Mouse (Mus musculus) liver, postnatal 0 days (tissue): Measurements from ENCODE around the gene Ssu2.

Source experiments
- CTCF ChIP-seq: sonication (generic); IDR thresholded peaks from 2 replicates; pipeline ENCODE4 v1.5.1; 2016; ENCODE audit warnings: antibody characterized with exemption, low read depth
- EP300 ChIP-seq: IDR thresholded peaks from 2 replicates; pipeline ENCODE4 v1.6.1; 2016; ENCODE audit warnings: antibody characterized with exemption, low read depth, mild to moderate bottlenecking

GRCm38 (mm10) chr6:112320679-112321078, 67.1 kb downstream of the Ssu2 start:
- no peak for TF ChIP-seq CTCF
- no peak for TF ChIP-seq EP300
